ENCODE assay signal across 20 mouse cellular contexts in the genomic region with DNA sequence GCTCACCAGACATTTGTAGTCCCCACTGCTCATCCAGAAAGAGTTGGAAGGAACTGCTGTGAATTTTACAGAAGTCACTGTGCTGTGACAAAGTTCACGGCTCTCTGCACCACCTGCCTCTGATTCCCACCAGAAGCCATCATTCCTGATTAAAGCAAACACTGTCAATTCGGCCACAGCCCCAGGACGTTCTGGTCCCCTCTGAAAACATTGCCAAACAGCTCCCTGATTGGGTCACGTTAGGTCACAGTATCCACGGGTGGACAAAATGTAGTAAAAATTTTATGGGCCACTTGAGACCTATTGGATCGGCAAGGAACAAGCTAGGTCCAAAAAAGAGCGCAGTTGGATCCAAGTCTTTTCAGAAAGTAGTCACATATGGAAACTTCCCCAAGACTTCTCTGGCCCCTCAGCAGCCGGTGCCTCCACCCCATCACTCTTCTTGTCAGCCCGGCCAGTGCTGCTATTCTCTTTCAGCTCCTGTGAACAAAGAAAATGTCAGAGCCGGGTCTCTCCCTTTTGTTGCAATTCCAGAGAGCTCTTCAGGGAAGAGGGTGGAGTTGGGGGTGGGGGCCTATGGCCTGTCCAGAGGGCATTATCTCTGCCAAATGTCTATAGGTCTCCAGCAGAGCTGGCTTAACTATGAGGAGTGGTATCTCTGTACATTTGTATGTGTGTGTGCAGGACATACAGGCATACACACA. TPM values are rescaled to one million over a fixed set of nuclear protein-coding genes. Genes with fewer than 3 reads are reported as not detected.
DNase-seq lines count a peak whose midpoint lies in the region; ATAC-seq lines count a peak whose summit lies in the region.
"Had no signal": no experiment of that assay in that cellular context is flagged by ENCODE, and none has a peak within 500 bp of the region (broad histone marks: within the 10 kb centered on the region; RNA-seq: fewer than 3 reads in every experiment).

No protein-coding gene starts in this region.

- DNase-seq in midbrain, embryonic 11.5 days (ENCODE audit: low spot score, missing footprints): peak; percentile 91
- DNase-seq in ZHBTc4 (ENCODE audit: low read depth, low spot score): peak; percentile 88
- peak; percentile 69 for DNase-seq in hindbrain, embryonic 11.5 days (ENCODE audit: low spot score)
- no peak for DNase-seq in heart, postnatal 10 days
- DNase-seq in kidney, postnatal 25 days: no peak
- DNase-seq: cerebellum, adult 11 months; cerebellum, postnatal 36 days; gastrocnemius, postnatal 25 days; heart, postnatal 36 days; kidney, adult 11 months; kidney, postnatal 14 days; liver, embryonic 13.5 days; thymus, postnatal 25 days had no signal

- H3K27ac ChIP-seq in midbrain, embryonic 11.5 days (ENCODE audit: low read depth, low read length): peak overlapping the region; percentile 59
- H3K27ac ChIP-seq in midbrain, embryonic 13.5 days: no peak overlapping the region
- 0 out of 2 replicates have a peak overlapping the region, but pooled peaks have one; percentile 8 for H3K27ac ChIP-seq in hindbrain, embryonic 11.5 days (ENCODE audit: low read depth, low read length)
- no peak overlapping the region for H3K27ac ChIP-seq in neural tube, embryonic 12.5 days
- H3K27ac ChIP-seq: heart, embryonic 10.5 days; liver, embryonic 13.5 days had no signal

- H3K36me3 ChIP-seq in midbrain, embryonic 11.5 days (ENCODE audit: control insufficient read depth, insufficient read depth, low read length): no peaks in the 10 kb centered on the region
- H3K36me3 ChIP-seq in midbrain, embryonic 13.5 days: no peaks in the 10 kb centered on the region
- H3K36me3 ChIP-seq in hindbrain, embryonic 11.5 days (ENCODE audit: control insufficient read depth, insufficient read depth, low read length): no peaks in the 10 kb centered on the region
- H3K36me3 ChIP-seq in neural tube, embryonic 12.5 days: no peaks in the 10 kb centered on the region
- H3K36me3 ChIP-seq: heart, embryonic 10.5 days; liver, embryonic 13.5 days had no signal

- H3K4me1 ChIP-seq in midbrain, embryonic 11.5 days (ENCODE audit: control insufficient read depth, insufficient read depth, low read length): peaks cover 19% of the 10 kb centered on the region
- H3K4me1 ChIP-seq in midbrain, embryonic 13.5 days (replicated peaks): peaks cover 19% of the 10 kb centered on the region
- 0 out of 2 replicates have a peak, but pooled peaks cover 5% of the 10 kb centered on the region for H3K4me1 ChIP-seq in hindbrain, embryonic 11.5 days (replicated peaks; ENCODE audit: control insufficient read depth, insufficient read depth, low read length)
- H3K4me1 ChIP-seq in neural tube, embryonic 12.5 days: peaks cover 13% of the 10 kb centered on the region; the same call in 1 of the 2 replicates
- H3K4me1 ChIP-seq: heart, embryonic 10.5 days had no signal

- 9% methylated on average over 10 of the region's 10 CpGs for WGBS in midbrain, embryonic 11.5 days
- 6% methylated on average over 10 of the region's 10 CpGs for WGBS in midbrain, embryonic 13.5 days
- WGBS in hindbrain, embryonic 11.5 days: 5% methylated on average over 10 of the region's 10 CpGs
- WGBS in neural tube, embryonic 12.5 days: 6% methylated on average over 10 of the region's 10 CpGs

- H3K4me2 ChIP-seq in midbrain, embryonic 11.5 days: peak overlapping the region; percentile 22; the same call in 1 of the 2 replicates
- no peak overlapping the region for H3K4me2 ChIP-seq in midbrain, embryonic 13.5 days (replicated peaks)
- H3K4me2 ChIP-seq in hindbrain, embryonic 11.5 days (replicated peaks; ENCODE audit: low read depth, low read length): no peak overlapping the region
- 0 out of 2 replicates have a peak overlapping the region, but pooled peaks have one; percentile 12 for H3K4me2 ChIP-seq in neural tube, embryonic 12.5 days (replicated peaks)
- H3K4me2 ChIP-seq: liver, embryonic 13.5 days had no signal

- peak; percentile 77 for ATAC-seq in midbrain, embryonic 11.5 days (ENCODE audit: low FRiP score)
- no peak for ATAC-seq in midbrain, embryonic 13.5 days
- peak; percentile 80 for ATAC-seq in hindbrain, embryonic 11.5 days (ENCODE audit: low FRiP score)
- ATAC-seq in neural tube, embryonic 12.5 days (ENCODE audit: low FRiP score, low read depth): peak; percentile 75
- ATAC-seq in megakaryocyte, adult 5-6 weeks (ENCODE audit: poor library complexity, severe bottlenecking): no peak
- ATAC-seq: lung, postnatal 0 days had no signal

- no peaks in the 10 kb centered on the region for H3K27me3 ChIP-seq in midbrain, embryonic 11.5 days (ENCODE audit: control insufficient read depth, insufficient read depth, low read length)
- peaks cover 10% of the 10 kb centered on the region for H3K27me3 ChIP-seq in midbrain, embryonic 13.5 days
- peaks cover 5% of the 10 kb centered on the region; the same call in 1 of the 2 replicates for H3K27me3 ChIP-seq in hindbrain, embryonic 11.5 days (ENCODE audit: control insufficient read depth, insufficient read depth, low read length)
- H3K27me3 ChIP-seq in neural tube, embryonic 12.5 days (replicated peaks): peaks cover 53% of the 10 kb centered on the region

- H3K9me3 ChIP-seq in midbrain, embryonic 11.5 days (ENCODE audit: control insufficient read depth, low read length): no peaks in the 10 kb centered on the region
- no peaks in the 10 kb centered on the region for H3K9me3 ChIP-seq in midbrain, embryonic 13.5 days
- no peaks in the 10 kb centered on the region for H3K9me3 ChIP-seq in hindbrain, embryonic 11.5 days (ENCODE audit: control insufficient read depth, low read length)
- no peaks in the 10 kb centered on the region for H3K9me3 ChIP-seq in neural tube, embryonic 12.5 days
- H3K9me3 ChIP-seq: heart, embryonic 10.5 days; liver, embryonic 13.5 days had no signal

- H3K4me3 ChIP-seq in midbrain, embryonic 11.5 days (ENCODE audit: low read depth, low read length): no peak overlapping the region
- H3K4me3 ChIP-seq in midbrain, embryonic 13.5 days (replicated peaks): no peak overlapping the region
- H3K4me3 ChIP-seq in hindbrain, embryonic 11.5 days (ENCODE audit: low read depth, low read length): no peak overlapping the region
- H3K4me3 ChIP-seq in neural tube, embryonic 12.5 days: no peak overlapping the region
- H3K4me3 ChIP-seq: heart, embryonic 10.5 days; liver, embryonic 13.5 days had no signal

- intact Hi-C loops in heart, postnatal 10 days (cut with DNase I): no loop called here

- H3K9ac ChIP-seq in midbrain, embryonic 11.5 days (ENCODE audit: low read length): no peak overlapping the region; the same call in 1 of the 2 replicates
- no peak overlapping the region for H3K9ac ChIP-seq in midbrain, embryonic 13.5 days (replicated peaks)
- no peak overlapping the region; the same call in 1 of the 2 replicates for H3K9ac ChIP-seq in hindbrain, embryonic 11.5 days (ENCODE audit: low read depth, low read length)
- no peak overlapping the region for H3K9ac ChIP-seq in neural tube, embryonic 12.5 days
- H3K9ac ChIP-seq: liver, embryonic 13.5 days had no signal

RNA-seq across cellular contexts. Expression of gene Ifnar2, which starts 38.2 kb away (rescaled TPM):
- 32.6 and 32.7 TPM in 2 replicates for polyA plus RNA-seq in midbrain, embryonic 11.5 days (2014; fragmentation: Nextera tagmentation; extraction: Ambion mirVana)
- 28.3 and 31.6 TPM in 2 replicates for polyA plus RNA-seq in midbrain, embryonic 13.5 days (2015; fragmentation: Nextera tagmentation; extraction: Ambion mirVana)
- polyA plus RNA-seq in hindbrain, embryonic 11.5 days (2014; fragmentation: Nextera tagmentation; extraction: Ambion mirVana): 33.4 and 35.4 TPM in 2 replicates
- polyA plus RNA-seq in neural tube, embryonic 12.5 days (2016; fragmentation: Nextera tagmentation; extraction: Ambion mirVana): 30.7 and 35.4 TPM in 2 replicates
- 287 and 289 TPM in 2 replicates for total RNA-seq in megakaryocyte, adult 5-6 weeks (2015)
- total RNA-seq in megakaryocyte, adult 5-6 weeks (2017): 257 and 285 TPM in 2 replicates
- 10 to 100 TPM; 39.1 to 42.0 TPM for total RNA-seq in heart, postnatal 10 days (2021)

RNA-seq across cellular contexts. Expression of gene Gm21970, which starts 57.2 kb away (rescaled TPM):
- polyA plus RNA-seq in midbrain, embryonic 11.5 days (2014; fragmentation: Nextera tagmentation; extraction: Ambion mirVana): not detected in 2 replicates
- polyA plus RNA-seq in midbrain, embryonic 13.5 days (2015; fragmentation: Nextera tagmentation; extraction: Ambion mirVana): not detected in 2 replicates
- polyA plus RNA-seq in hindbrain, embryonic 11.5 days (2014; fragmentation: Nextera tagmentation; extraction: Ambion mirVana): not detected in 2 replicates
- not detected in 2 replicates for polyA plus RNA-seq in neural tube, embryonic 12.5 days (2016; fragmentation: Nextera tagmentation; extraction: Ambion mirVana)
- total RNA-seq in megakaryocyte, adult 5-6 weeks (2015): 0.29 TPM in 1 of 2 replicates, not detected in the other
- total RNA-seq in megakaryocyte, adult 5-6 weeks (2017): not detected in 2 replicates
- not detected for total RNA-seq in heart, postnatal 10 days (2021)
- total RNA-seq: gastrocnemius, postnatal 25 days; layer of hippocampus, postnatal 14 days; left cerebral cortex, postnatal 36 days had no signal
- polyA plus RNA-seq: heart, embryonic 10.5 days; liver, embryonic 13.5 days; lung, postnatal 0 days had no signal

Comparison
In these comparisons a context has a peak if more than half of its experiments do, and no peak if none do; other contexts are left out.
1. ATAC-seq: peak in midbrain, embryonic 11.5 days (single experiment), hindbrain, embryonic 11.5 days (single experiment) and neural tube, embryonic 12.5 days (single experiment); none in midbrain, embryonic 13.5 days (single experiment) and megakaryocyte, adult 5-6 weeks (single experiment).
2. H3K27ac ChIP-seq: peak in midbrain, embryonic 11.5 days (single experiment) and hindbrain, embryonic 11.5 days (single experiment); none in midbrain, embryonic 13.5 days (single experiment) and neural tube, embryonic 12.5 days (single experiment).
3. H3K4me2 ChIP-seq: peak in midbrain, embryonic 11.5 days (single experiment) and neural tube, embryonic 12.5 days (single experiment); none in midbrain, embryonic 13.5 days (single experiment) and hindbrain, embryonic 11.5 days (single experiment).
4. DNase-seq: peak in midbrain, embryonic 11.5 days (single experiment), ZHBTc4 (single experiment) and hindbrain, embryonic 11.5 days (single experiment); none in heart, postnatal 10 days (0 of 2) and kidney, postnatal 25 days (0 of 2).